Mouse (Mus musculus): ENCODE measurements at regions not wholly inside any gene's neighbourhood (a gene's known extent, or its start where the extent isn't known, plus 50 kb on each side); places are given as distances from the start of the nearest gene placed in this dataset.

GRCm38 (mm10) chr11:117043524-117043923, 71.4 kb upstream of the Sec14l1 start:
- TF ChIP-seq CTCF (conservative IDR thresholded peaks at IDR 0.05; ENCODE audit: low read length) = peak; percentile 90
- no peak for TF ChIP-seq NANOG (IDR thresholded peaks at IDR 0.05; ENCODE audit: borderline replicate concordance, low read length)

Data from E14TG2a.4 (cell line).